Mouse (Mus musculus): ENCODE results near the gene Cit.

DNA sequence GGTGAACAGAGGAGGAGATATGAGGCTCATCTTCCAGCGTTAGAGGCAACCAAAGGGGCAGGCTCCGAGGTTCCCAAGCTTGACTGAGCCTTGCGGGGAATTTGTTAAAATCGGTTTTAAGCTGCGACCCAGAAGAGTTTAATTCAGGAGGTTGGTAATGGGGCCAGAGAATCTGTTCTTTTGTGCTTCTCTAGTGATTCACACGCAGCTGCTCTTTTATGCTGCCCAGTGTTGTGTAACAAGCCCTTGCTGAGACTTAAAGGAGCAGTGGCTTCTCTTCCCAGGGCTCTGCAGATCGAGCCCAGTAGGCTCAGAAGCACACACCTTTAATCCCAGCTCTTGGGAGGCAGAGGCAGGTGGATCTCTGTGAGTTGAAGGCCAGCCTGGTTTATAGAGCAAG is 3.4 kb downstream of the Cit start:
- TF ChIP-seq EP300 (IDR thresholded peaks at IDR 0.05) (no peak), CTCF (IDR thresholded peaks at IDR 0.05) (no peak)
